Mouse (Mus musculus) forebrain, embryonic 14.5 days (tissue): Measurements from ENCODE around the gene Slc9a4. TPM values are rescaled to one million over a fixed set of nuclear protein-coding genes. Genes with fewer than 3 reads are reported as not detected.
A peak's percentile ranks its signal among the peaks of the same experiment; 100 is the strongest.

Source experiments
- ATAC-seq: fragments of 200-750 bp; cut with Nextera tagmentation; 2 replicates; pipeline ENCODE4 v1.8.0; 2017; ENCODE audit warnings: mild to moderate bottlenecking, moderate library complexity
- DNase-seq: peaks from one replicate; pipeline ENCODE4 v3.0.0-alpha.2; 2015; ENCODE audit warnings: low spot score
- H3K27ac ChIP-seq: fragments of 300-500 bp; sonication (generic); 2 replicates; pipeline ENCODE4 v1.5.1; 2014; ENCODE audit warnings: low read depth, mild to moderate bottlenecking, control low read depth, low read length, moderate library complexity
- H3K27me3 ChIP-seq: fragments of 300-500 bp; sonication (generic); replicated peaks from 2 replicates; pipeline ENCODE4 v1.6.1; 2014; ENCODE audit warnings: low read length, control low read depth, mixed read lengths; ENCODE audit not compliant: control insufficient read depth, insufficient read depth
- H3K36me3 ChIP-seq: fragments of 300-500 bp; sonication (generic); 2 replicates; pipeline ENCODE4 v1.6.1; 2014; ENCODE audit warnings: low read length, control low read depth; ENCODE audit not compliant: control insufficient read depth, insufficient read depth
- H3K4me1 ChIP-seq: fragments of 300-500 bp; sonication (generic); 2 replicates; pipeline ENCODE4 v1.6.1; 2014; ENCODE audit warnings: antibody characterized with exemption, low read length, control low read depth; ENCODE audit not compliant: control insufficient read depth, insufficient read depth
- H3K4me2 ChIP-seq: fragments of 300-500 bp; sonication (generic); 2 replicates; pipeline ENCODE4 v1.6.1; 2014; ENCODE audit warnings: mild to moderate bottlenecking, control low read depth, low read length
- H3K4me3 ChIP-seq: fragments of 300-500 bp; sonication (generic); 2 replicates; pipeline ENCODE4 v1.5.1; 2014; ENCODE audit warnings: low read depth, low read length, control low read depth
- H3K9ac ChIP-seq: fragments of 300-500 bp; sonication (generic); 2 replicates; pipeline ENCODE4 v1.6.1; 2014; ENCODE audit warnings: mild to moderate bottlenecking, low read length, control low read depth, moderate library complexity
- H3K9me3 ChIP-seq: fragments of 300-500 bp; sonication (generic); replicated peaks from 2 replicates; pipeline ENCODE4 v1.6.1; 2016; ENCODE audit warnings: low read length, control low read depth, mixed read lengths; ENCODE audit not compliant: control insufficient read depth
- WGBS: fragments of 180-500 bp; shearing (Covaris S2); extraction: QIAGEN DNeasy Blood & Tissue Kit; methylation state at CpG from one replicate; pipeline ENCODE4 v1.1.7; 2014; 5-methylcytosine and 5-hydroxymethylcytosine counted together
- polyA plus RNA-seq: library from polyadenylated mRNA; unstranded; fragments of >200 nt; fragmentation: Nextera tagmentation; extraction: Ambion mirVana; gene quantifications from 2 replicates; pipeline ENCODE4 v1.2.1, GENCODE M21; 2014

The Slc9a4 gene
- polyA plus RNA-seq, 1 experiment from 2014 or later = not detected

- DNase-seq = no peak
- Histone ChIP-seq H3K36me3 (no peaks in the 10 kb centered on the region), H3K9me3 (no peaks in the 10 kb centered on the region), H3K4me3 (no peak overlapping the region), H3K27ac (no peak overlapping the region), H3K4me2 (no peak overlapping the region), H3K4me1 (no peaks in the 10 kb centered on the region), H3K9ac (no peak overlapping the region), H3K27me3 (no peaks in the 10 kb centered on the region)
- ATAC-seq = no peak
These were observed 47.1 kb downstream of the Slc9a4 start for GRCm38 (mm10) chr1:40626954-40627353.

GRCm38 (mm10) chr1:40628443-40628842, 48.6 kb downstream of the Slc9a4 start:
- H3K9me3 ChIP-seq = no peaks in the 10 kb centered on the region
- no peak for DNase-seq
- H3K9ac ChIP-seq = no peak overlapping the region
- H3K4me1 ChIP-seq = no peaks in the 10 kb centered on the region
- H3K4me3 ChIP-seq = no peak overlapping the region
- 91% methylated on average over 3 of the region's 3 CpGs for WGBS
- H3K36me3 ChIP-seq = no peaks in the 10 kb centered on the region
- H3K27ac ChIP-seq = no peak overlapping the region
- no peaks in the 10 kb centered on the region for H3K27me3 ChIP-seq
- ATAC-seq = no peak
- no peak overlapping the region for H3K4me2 ChIP-seq

- no peaks in the 10 kb centered on the region for H3K36me3 ChIP-seq
- no peak overlapping the region for H3K4me2 ChIP-seq
- no peak overlapping the region for H3K27ac ChIP-seq
- no peak overlapping the region for H3K4me3 ChIP-seq
- H3K27me3 ChIP-seq = no peaks in the 10 kb centered on the region
- no peak overlapping the region for H3K9ac ChIP-seq
- no peak for ATAC-seq
- no peaks in the 10 kb centered on the region for H3K9me3 ChIP-seq
- 78% methylated on average over 2 of the region's 2 CpGs for WGBS
- H3K4me1 ChIP-seq = no peaks in the 10 kb centered on the region
- no peak for DNase-seq
These were observed 52.7 kb downstream of the Slc9a4 start for GRCm38 (mm10) chr1:40632407-40633062.

GRCm38 (mm10) chr1:40634608-40635007, 54.7 kb downstream of the Slc9a4 start:
- Histone ChIP-seq H3K27ac (no peak overlapping the region), H3K4me1 (no peaks in the 10 kb centered on the region), H3K9me3 (no peaks in the 10 kb centered on the region), H3K4me3 (no peak overlapping the region), H3K36me3 (no peaks in the 10 kb centered on the region), H3K4me2 (no peak overlapping the region), H3K9ac (no peak overlapping the region), H3K27me3 (no peaks in the 10 kb centered on the region)
- WGBS = 73% methylated on average over 4 of the region's 4 CpGs
- no peak for DNase-seq
- ATAC-seq = no peak

GRCm38 (mm10) chr1:40648234-40648633, 68.4 kb downstream of the Slc9a4 start:
- H3K9ac ChIP-seq = no peak overlapping the region
- no peak overlapping the region for H3K4me3 ChIP-seq
- no peaks in the 10 kb centered on the region for H3K27me3 ChIP-seq
- no peaks in the 10 kb centered on the region for H3K9me3 ChIP-seq
- ATAC-seq = no peak
- DNase-seq = no peak
- no peaks in the 10 kb centered on the region for H3K36me3 ChIP-seq
- H3K4me2 ChIP-seq = no peak overlapping the region
- H3K27ac ChIP-seq = no peak overlapping the region
- 75% methylated on average over 2 of the region's 2 CpGs for WGBS
- no peaks in the 10 kb centered on the region for H3K4me1 ChIP-seq

GRCm38 (mm10) chr1:40650803-40651497, 71.1 kb downstream of the Slc9a4 start:
- DNase-seq = no peak
- H3K9me3 ChIP-seq = no peaks in the 10 kb centered on the region

GRCm38 (mm10) chr1:40657035-40657434, 77.2 kb downstream of the Slc9a4 start:
- no peak overlapping the region for H3K4me2 ChIP-seq
- DNase-seq (no peak), ATAC-seq (no peak)
- no peaks in the 10 kb centered on the region for H3K4me1 ChIP-seq
- no peak overlapping the region for H3K9ac ChIP-seq
- H3K36me3 ChIP-seq = no peaks in the 10 kb centered on the region
- WGBS = 86% methylated on average over 4 of the region's 4 CpGs
- no peaks in the 10 kb centered on the region for H3K27me3 ChIP-seq
- H3K4me3 ChIP-seq = no peak overlapping the region
- no peak overlapping the region for H3K27ac ChIP-seq
- H3K9me3 ChIP-seq = no peaks in the 10 kb centered on the region

More at GRCm38 (mm10) chr1:40650803-40651497, 71.1 kb downstream of the Slc9a4 start:
- WGBS = 64% methylated on average over 6 of the region's 6 CpGs
- no peak overlapping the region for H3K4me2 ChIP-seq
- H3K4me1 ChIP-seq = no peaks in the 10 kb centered on the region
- no peak overlapping the region for H3K9ac ChIP-seq
- H3K36me3 ChIP-seq = no peaks in the 10 kb centered on the region
- no peaks in the 10 kb centered on the region for H3K27me3 ChIP-seq
- no peak overlapping the region for H3K27ac ChIP-seq
- no peak for ATAC-seq
- no peak overlapping the region for H3K4me3 ChIP-seq

GRCm38 (mm10) chr1:40657978-40658496, 78.2 kb downstream of the Slc9a4 start:
- no peak for ATAC-seq
- 45% methylated on average over 8 of the region's 8 CpGs for WGBS

GRCm38 (mm10) chr1:40659017-40659416, 79.1 kb downstream of the Slc9a4 start:
- 76% methylated on average over 12 of the region's 12 CpGs for WGBS
- ATAC-seq (no peak), DNase-seq (no peak)
- Histone ChIP-seq H3K4me3 (no peak overlapping the region), H3K36me3 (no peaks in the 10 kb centered on the region), H3K9me3 (no peaks in the 10 kb centered on the region), H3K27ac (no peak overlapping the region), H3K4me2 (no peak overlapping the region), H3K4me1 (no peaks in the 10 kb centered on the region), H3K9ac (no peak overlapping the region), H3K27me3 (no peaks in the 10 kb centered on the region)

More at GRCm38 (mm10) chr1:40657978-40658496, 78.2 kb downstream of the Slc9a4 start:
- no peaks in the 10 kb centered on the region for H3K27me3 ChIP-seq
- no peak overlapping the region for H3K4me2 ChIP-seq
- DNase-seq = peak; percentile 48
- H3K4me3 ChIP-seq = no peak overlapping the region
- H3K36me3 ChIP-seq = no peaks in the 10 kb centered on the region
- H3K9ac ChIP-seq = no peak overlapping the region
- H3K27ac ChIP-seq = no peak overlapping the region
- no peaks in the 10 kb centered on the region for H3K4me1 ChIP-seq
- H3K9me3 ChIP-seq = no peaks in the 10 kb centered on the region
